Mouse (Mus musculus) liver, adult (tissue): ENCODE measurements around the gene Fmo4.

Source experiments
- GATA4 ChIP-seq: IDR thresholded peaks from 2 replicates; pipeline ENCODE4 v1.6.1; 2014; ENCODE audit warnings: mild to moderate bottlenecking, low read length; ENCODE audit not compliant: insufficient replicate concordance

The Fmo4 gene

GRCm38 (mm10) chr1:162815381-162816127, 1.8 kb upstream of the Fmo4 start:
- TF ChIP-seq GATA4: no peak

- no peak for TF ChIP-seq GATA4
These were observed 1.2 kb upstream of the Fmo4 start for GRCm38 (mm10) chr1:162814932-162815331.

GRCm38 (mm10) chr1:162813143-162813835, 483 bp downstream of the Fmo4 start:
- no peak for TF ChIP-seq GATA4

- TF ChIP-seq GATA4: no peak
These were observed 5.2 kb downstream of the Fmo4 start for GRCm38 (mm10) chr1:162808541-162808940.

- TF ChIP-seq GATA4: no peak
These were observed 6.3 kb downstream of the Fmo4 start for GRCm38 (mm10) chr1:162807441-162807840.

GRCm38 (mm10) chr1:162805011-162805410, 8.8 kb downstream of the Fmo4 start:
- TF ChIP-seq GATA4: no peak

GRCm38 (mm10) chr1:162796441-162796840, 17.3 kb downstream of the Fmo4 start:
- TF ChIP-seq GATA4: no peak

- no peak for TF ChIP-seq GATA4
These were observed 21.3 kb downstream of the Fmo4 start for GRCm38 (mm10) chr1:162792306-162793044.

- TF ChIP-seq GATA4: no peak
These were observed 28.6 kb downstream of the Fmo4 start for GRCm38 (mm10) chr1:162785222-162785621.

GRCm38 (mm10) chr1:162783669-162784248, 30.0 kb downstream of the Fmo4 start:
- no peak for TF ChIP-seq GATA4

GRCm38 (mm10) chr1:162777943-162778538, 35.7 kb downstream of the Fmo4 start:
- TF ChIP-seq GATA4: no peak

GRCm38 (mm10) chr1:162773661-162774060, 40.1 kb downstream of the Fmo4 start:
- TF ChIP-seq GATA4: no peak

GRCm38 (mm10) chr1:162771617-162772360, 42.0 kb downstream of the Fmo4 start:
- no peak for TF ChIP-seq GATA4

- TF ChIP-seq GATA4: no peak
These were observed 61.8 kb downstream of the Fmo4 start for GRCm38 (mm10) chr1:162752009-162752408.

- TF ChIP-seq GATA4: no peak
These were observed 64.2 kb downstream of the Fmo4 start for GRCm38 (mm10) chr1:162749607-162750006.

GRCm38 (mm10) chr1:162748761-162749160, 65.0 kb downstream of the Fmo4 start:
- no peak for TF ChIP-seq GATA4
